Mouse (Mus musculus) CH12.LX (cell line): ENCODE results near the gene Psma5.

ENCODE experiments used
- CTCF ChIP-seq, 2 experiments: IDR thresholded peaks in 1 of 2; conservative IDR thresholded peaks in 1 of 2; 2 replicates each; pipeline ENCODE4 v1.5.1; 2011 to 2012; ENCODE audit warnings: low read depth in 2 of 2, low read length in 2 of 2, improper control_type of control experiment in 1 of 2, inconsistent platforms in 1 of 2, mild to moderate bottlenecking in 1 of 2, moderate library complexity in 1 of 2
- EP300 ChIP-seq: IDR thresholded peaks from 2 replicates; pipeline ENCODE4 v1.6.1; 2011; ENCODE audit warnings: low read length, improper control_type of control experiment
- POLR2A ChIP-seq: IDR thresholded peaks from 2 replicates; pipeline ENCODE4 v1.6.1; 2011; ENCODE audit warnings: low read depth, mild to moderate bottlenecking, improper control_type of control experiment, low read length

DNA sequence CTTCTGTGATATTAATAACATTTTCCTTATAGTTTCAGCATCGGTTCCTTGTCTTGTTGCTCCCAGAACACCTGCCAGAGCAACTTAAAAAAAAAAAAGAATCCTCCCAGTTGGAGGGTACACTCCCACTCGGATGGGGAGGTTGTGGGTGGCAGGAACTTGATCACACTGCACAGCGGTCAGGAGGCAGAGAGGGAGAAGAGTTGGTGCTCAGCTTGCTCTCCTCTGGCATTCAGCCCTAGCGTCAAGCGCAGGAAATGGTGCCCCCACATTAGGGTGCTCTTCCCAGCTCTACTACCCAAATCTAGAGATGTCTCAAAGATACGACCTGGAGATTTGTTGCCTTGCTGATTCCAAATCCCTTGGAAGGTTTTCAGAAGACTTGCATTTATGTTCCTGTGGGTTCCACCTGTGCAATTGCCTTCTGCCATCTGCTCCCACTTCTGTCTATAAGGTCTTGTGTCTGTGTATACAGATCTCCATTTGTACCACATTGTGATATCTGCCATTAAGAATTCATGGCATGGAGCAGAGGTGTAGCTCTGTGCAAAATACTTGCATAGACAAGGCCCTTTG, 43.8 kb downstream of the Psma5 start:
- TF ChIP-seq EP300 = no peak
- TF ChIP-seq POLR2A = no peak
- TF ChIP-seq CTCF (conservative IDR thresholded peaks at IDR 0.05 in 1 of 2, IDR thresholded peaks at IDR 0.05 in 1 of 2; ENCODE audit: low read depth in 2 of 2, low read length in 2 of 2) = no peak
